Comparison of ENCODE assay signal across 12 mouse cellular contexts in the genomic region with DNA sequence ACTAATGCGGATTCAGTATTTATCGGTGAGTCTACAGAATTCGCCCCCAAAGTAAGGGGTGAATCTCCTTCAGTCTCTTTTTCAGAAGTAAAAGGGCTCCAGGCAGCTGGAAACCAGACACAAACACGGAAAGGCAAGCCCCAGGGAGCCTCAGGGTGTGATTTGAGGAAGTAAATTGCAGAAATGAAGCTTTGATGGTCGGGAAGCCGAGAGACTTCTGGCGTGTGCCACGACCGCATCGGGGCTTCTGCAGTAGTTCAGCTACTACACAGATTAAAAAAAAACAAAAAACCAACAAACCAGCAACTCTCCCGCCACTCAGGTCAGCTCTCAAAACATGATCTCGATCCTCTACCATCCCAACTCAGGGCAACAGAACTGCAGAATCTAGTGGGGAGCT. TPM values are rescaled to one million over a fixed set of nuclear protein-coding genes. Genes with fewer than 3 reads are reported as not detected.
DNase-seq lines count a peak whose midpoint lies in the region; ATAC-seq and TF ChIP-seq lines count a peak whose summit lies in the region.
"Had no signal": no experiment of that assay in that cellular context is flagged by ENCODE, and none has a peak within 500 bp of the region (broad histone marks: within the 10 kb centered on the region; RNA-seq: fewer than 3 reads in every experiment).

No protein-coding gene starts in this region.

- no peaks in the 10 kb centered on the region for H3K36me3 ChIP-seq in kidney, adult 2 months (ENCODE audit: control insufficient read depth, insufficient read depth, low read length)
- H3K36me3 ChIP-seq in CH12.LX (replicated peaks in 1 of 2; ENCODE audit: control insufficient read depth in 1 of 2, insufficient read depth in 1 of 2, low read length in 1 of 2): no peaks in the 10 kb centered on the region
- no peaks in the 10 kb centered on the region for H3K36me3 ChIP-seq in forebrain, embryonic 11.5 days (ENCODE audit: control insufficient read depth, insufficient read depth, low read length)
- H3K36me3 ChIP-seq: embryonic facial prominence, embryonic 12.5 days had no signal

- WGBS in kidney, adult 2 months: 64% methylated on average over 12 of the region's 12 CpGs
- 83% methylated on average over 12 of the region's 12 CpGs for WGBS in forebrain, embryonic 11.5 days

- dilution Hi-C loops in CH12.LX (cut with MboI; ENCODE audit: extremely low pct_ligation_motif_present, extremely low pct_unique_long_range_greater_than_20kb, low sequenced_read_pairs): no loop called here

- no peak for TF ChIP-seq CTCF in kidney, adult 2 months (conservative IDR thresholded peaks at IDR 0.05; ENCODE audit: insufficient read depth, insufficient read length, low read depth, low read length)
- no peak for TF ChIP-seq CTCF in CH12.LX (conservative IDR thresholded peaks at IDR 0.05 in 1 of 2, IDR thresholded peaks at IDR 0.05 in 1 of 2; ENCODE audit: low read depth in 2 of 2, low read length in 2 of 2)

- peak; percentile 63 for TF ChIP-seq EP300 in CH12.LX (IDR thresholded peaks at IDR 0.05; ENCODE audit: low read length)

- ATAC-seq in hematopoietic stem cell, adult 5-6 weeks (replicated peaks in 1 of 2; ENCODE audit: insufficient read depth in 1 of 2, low FRiP score in 2 of 2, low TSS enrichment in 1 of 2, low read depth in 1 of 2, poor library complexity in 2 of 2, severe bottlenecking in 2 of 2): peak; percentile 69 to 74
- ATAC-seq in forebrain, embryonic 11.5 days (replicated peaks; ENCODE audit: low FRiP score): no peak

- H3K4me1 ChIP-seq in kidney, adult 2 months (ENCODE audit: control insufficient read depth, insufficient read depth, low read length): no peaks in the 10 kb centered on the region
- peaks cover 6 to 47% of the 10 kb centered on the region in 2 experiments for H3K4me1 ChIP-seq in CH12.LX (ENCODE audit: control insufficient read depth in 1 of 2, insufficient read depth in 2 of 2)
- H3K4me1 ChIP-seq in forebrain, embryonic 11.5 days (replicated peaks; ENCODE audit: control insufficient read depth, insufficient read depth, low read length): no peaks in the 10 kb centered on the region
- H3K4me1 ChIP-seq: embryonic facial prominence, embryonic 12.5 days had no signal

- no peak overlapping the region for H3K4me3 ChIP-seq in kidney, adult 2 months (ENCODE audit: insufficient read depth, low read depth, low read length)
- no peak overlapping the region for H3K4me3 ChIP-seq in CH12.LX (replicated peaks in 1 of 3; ENCODE audit: low read depth in 2 of 3, low read length in 2 of 3, poor library complexity in 1 of 3)
- no peak overlapping the region for H3K4me3 ChIP-seq in forebrain, embryonic 11.5 days (ENCODE audit: low read depth, low read length)
- H3K4me3 ChIP-seq: embryonic facial prominence, embryonic 12.5 days; megakaryocyte, embryonic 14.5 days had no signal

- H3K27me3 ChIP-seq in kidney, adult 2 months (replicated peaks; ENCODE audit: control insufficient read depth, insufficient read depth, low read length): no peaks in the 10 kb centered on the region
- no peaks in the 10 kb centered on the region for H3K27me3 ChIP-seq in CH12.LX (replicated peaks)
- no peaks in the 10 kb centered on the region for H3K27me3 ChIP-seq in forebrain, embryonic 11.5 days (ENCODE audit: control insufficient read depth, insufficient read depth, low read length)
- H3K27me3 ChIP-seq: embryonic facial prominence, embryonic 12.5 days had no signal

- no peak for TF ChIP-seq POLR2A in kidney, adult 2 months (IDR thresholded peaks at IDR 0.05; ENCODE audit: low read depth, low read length)
- TF ChIP-seq POLR2A in CH12.LX (IDR thresholded peaks at IDR 0.05; ENCODE audit: low read depth, low read length): no peak

- no peaks in the 10 kb centered on the region for H3K79me2 ChIP-seq in CH12.LX (replicated peaks; ENCODE audit: control insufficient read depth, extremely low read depth, insufficient read depth, poor library complexity, severe bottlenecking)

- H3K9ac ChIP-seq in CH12.LX (ENCODE audit: insufficient read depth, low read depth): no peak overlapping the region
- no peak overlapping the region for H3K9ac ChIP-seq in forebrain, embryonic 11.5 days (ENCODE audit: low read length)
- H3K9ac ChIP-seq: embryonic facial prominence, embryonic 12.5 days; hindbrain, embryonic 14.5 days had no signal

- peak overlapping the region; percentile 6; the same call in 1 of the 2 replicates for H3K4me2 ChIP-seq in CH12.LX (ENCODE audit: insufficient read depth, low read depth, poor library complexity, severe bottlenecking)
- H3K4me2 ChIP-seq in forebrain, embryonic 11.5 days (ENCODE audit: low read depth, low read length, severe bottlenecking): no peak overlapping the region
- H3K4me2 ChIP-seq: embryonic facial prominence, embryonic 12.5 days; hindbrain, embryonic 14.5 days had no signal

- peak; percentile 21 for DNase-seq in kidney, adult 2 months
- DNase-seq in kidney, postnatal 14 days: no peak
- peak; percentile 83 for DNase-seq in CH12.LX (ENCODE audit: extremely low read depth)
- DNase-seq in spleen, adult 12 weeks (ENCODE audit: low spot score): peak; percentile 35
- DNase-seq in forebrain, embryonic 11.5 days (ENCODE audit: low spot score): no peak
- no peak for DNase-seq in right cerebral cortex, adult 18-20 months
- no peak for DNase-seq in adrenal gland, postnatal 25 days
- DNase-seq: layer of hippocampus, postnatal 36 days had no signal

- no peak overlapping the region for H3K27ac ChIP-seq in kidney, adult 2 months (ENCODE audit: insufficient read depth, low read depth, low read length)
- H3K27ac ChIP-seq in CH12.LX (ENCODE audit: insufficient read depth, low read depth): no peak overlapping the region
- H3K27ac ChIP-seq in forebrain, embryonic 11.5 days (ENCODE audit: low read depth, low read length): no peak overlapping the region
- H3K27ac ChIP-seq: embryonic facial prominence, embryonic 12.5 days; hindbrain, embryonic 14.5 days had no signal

- TF ChIP-seq RAD21 in CH12.LX (IDR thresholded peaks at IDR 0.05; ENCODE audit: low read depth, low read length): no peak

- in situ Hi-C loops in CH12.LX (cut with MboI; ENCODE audit: low pct_ligation_motif_present, low pct_unique_long_range_greater_than_20kb, low sequenced_read_pairs): no loop called here

- peaks cover 3% of the 10 kb centered on the region for H3K9me3 ChIP-seq in CH12.LX (replicated peaks; ENCODE audit: low read length)
- no peaks in the 10 kb centered on the region for H3K9me3 ChIP-seq in forebrain, embryonic 11.5 days (ENCODE audit: control insufficient read depth, low read length)
- H3K9me3 ChIP-seq: embryonic facial prominence, embryonic 12.5 days; megakaryocyte, embryonic 14.5 days had no signal

TF ChIP-seq in CH12.LX, 34 proteins besides CTCF, POLR2A, EP300 and RAD21:
- peak; percentile 25; the same call in 1 of the 2 replicates for TF ChIP-seq ELF1 (IDR thresholded peaks at IDR 0.05; ENCODE audit: low read depth, low read length)
- no peak for TF ChIP-seq ETS1 (conservative IDR thresholded peaks at IDR 0.05; ENCODE audit: low read depth, low read length)
- no peak for TF ChIP-seq MAZ (IDR thresholded peaks at IDR 0.05; ENCODE audit: low read depth, low read length)
- peak; percentile 67 for TF ChIP-seq ZNF384 (IDR thresholded peaks at IDR 0.05; ENCODE audit: low read depth, low read length)
- TF ChIP-seq USF1 (IDR thresholded peaks at IDR 0.05; ENCODE audit: low read depth, low read length): no peak
- TF ChIP-seq BHLHE40 (IDR thresholded peaks at IDR 0.05; ENCODE audit: low read depth, low read length): peak; percentile 61

RNA-seq across cellular contexts. Expression of a gene that starts 37.2 kb away (rescaled TPM):
- polyA plus RNA-seq in kidney, adult 2 months (2012; rRNA removed): 0.26 and 0.78 TPM in 2 replicates
- 0.76 TPM in 2 replicates for total RNA-seq in CH12.LX (2012; rRNA removed)
- total RNA-seq in CH12.LX (2014; rRNA removed): 3.2 and 3.3 TPM in 2 replicates
- 2.0 and 2.3 TPM in 2 replicates for polyA plus RNA-seq in CH12.LX (2012; ENCODE audit: insufficient read length, low read depth)
- total RNA-seq in hematopoietic stem cell, adult 5-6 weeks (2017): 260 and 358 TPM in 2 replicates
- polyA plus RNA-seq in forebrain, embryonic 11.5 days (2014; fragmentation: Nextera tagmentation; extraction: Ambion mirVana): 0.08 TPM in 1 of 2 replicates, not detected in the other
- total RNA-seq in adrenal gland, postnatal 25 days (2021): 0.33 TPM in 1 of 2 replicates, not detected in the other

RNA-seq across cellular contexts. Expression of a gene that starts 40.8 kb away (rescaled TPM):
- not detected in 2 replicates for polyA plus RNA-seq in kidney, adult 2 months (2012; rRNA removed)
- total RNA-seq in CH12.LX (2012; rRNA removed) (not detected in 2 replicates), CH12.LX (2014; rRNA removed) (not detected in 2 replicates)
- polyA plus RNA-seq in CH12.LX (2012; ENCODE audit: insufficient read length, low read depth): not detected in 2 replicates
- not detected in 2 replicates for total RNA-seq in hematopoietic stem cell, adult 5-6 weeks (2017)
- polyA plus RNA-seq in forebrain, embryonic 11.5 days (2014; fragmentation: Nextera tagmentation; extraction: Ambion mirVana): not detected in 2 replicates
- total RNA-seq in adrenal gland, postnatal 25 days (2021): 5.3 and 6.1 TPM in 2 replicates
- total RNA-seq: layer of hippocampus, postnatal 36 days had no signal
- polyA plus RNA-seq: embryonic facial prominence, embryonic 12.5 days; hindbrain, embryonic 14.5 days had no signal

RNA-seq across cellular contexts. Expression of a gene that starts 56.0 kb away (rescaled TPM):
- not detected in 2 replicates for polyA plus RNA-seq in kidney, adult 2 months (2012; rRNA removed)
- total RNA-seq in CH12.LX (2012; rRNA removed) (not detected in 2 replicates), CH12.LX (2014; rRNA removed) (not detected in 2 replicates)
- polyA plus RNA-seq in CH12.LX (2012; ENCODE audit: insufficient read length, low read depth): not detected in 2 replicates
- total RNA-seq in hematopoietic stem cell, adult 5-6 weeks (2017): 0.74 TPM in 1 of 2 replicates, not detected in the other
- not detected in 2 replicates for polyA plus RNA-seq in forebrain, embryonic 11.5 days (2014; fragmentation: Nextera tagmentation; extraction: Ambion mirVana)
- not detected in 2 replicates for total RNA-seq in adrenal gland, postnatal 25 days (2021)
- total RNA-seq: layer of hippocampus, postnatal 36 days had no signal
- polyA plus RNA-seq: embryonic facial prominence, embryonic 12.5 days; hindbrain, embryonic 14.5 days had no signal

Comparison
In these comparisons a context has a peak if more than half of its experiments do, and no peak if none do; other contexts are left out.
1. DNase-seq: peak in kidney, adult 2 months (single experiment), CH12.LX (single experiment) and spleen, adult 12 weeks (single experiment); none in kidney, postnatal 14 days (single experiment), forebrain, embryonic 11.5 days (single experiment), right cerebral cortex, adult 18-20 months (single experiment) and adrenal gland, postnatal 25 days (single experiment).
2. RNA of a gene that starts 37.2 kb away (total RNA-seq): 260 to 358 TPM in hematopoietic stem cell, adult 5-6 weeks; 0.76 to 3.3 TPM in CH12.LX and 0.33 TPM in adrenal gland, postnatal 25 days; every median in the first group is over 10 times any median in the second.